Mouse (Mus musculus) hindbrain, embryonic 12.5 days (tissue): Measurements from ENCODE around the gene Fcnb. TPM values are rescaled to one million over a fixed set of nuclear protein-coding genes. Genes with fewer than 3 reads are reported as not detected.

ENCODE experiments used
- ATAC-seq: fragments of 200-750 bp; cut with Nextera tagmentation; 2 replicates; pipeline ENCODE4 v1.8.0; 2017; ENCODE audit warnings: moderate TSS enrichment; ENCODE audit not compliant: low FRiP score
- H3K27ac ChIP-seq: fragments of 300-500 bp; sonication (generic); 2 replicates; pipeline ENCODE4 v1.5.1; 2016; ENCODE audit warnings: mild to moderate bottlenecking
- H3K27me3 ChIP-seq: fragments of 300-500 bp; sonication (generic); 2 replicates; pipeline ENCODE4 v1.6.1; 2016; ENCODE audit warnings: mild to moderate bottlenecking
- H3K36me3 ChIP-seq: fragments of 300-500 bp; sonication (generic); 2 replicates; pipeline ENCODE4 v1.6.1; 2016; ENCODE audit warnings: mild to moderate bottlenecking
- H3K4me1 ChIP-seq: fragments of 300-500 bp; sonication (generic); 2 replicates; pipeline ENCODE4 v1.6.1; 2016
- H3K4me2 ChIP-seq: fragments of 300-500 bp; sonication (generic); replicated peaks from 2 replicates; pipeline ENCODE4 v1.6.1; 2016; ENCODE audit warnings: mild to moderate bottlenecking
- H3K4me3 ChIP-seq: fragments of 300-500 bp; sonication (generic); 2 replicates; pipeline ENCODE4 v1.5.1; 2016; ENCODE audit warnings: mild to moderate bottlenecking
- H3K9ac ChIP-seq: fragments of 300-500 bp; sonication (generic); 2 replicates; pipeline ENCODE4 v1.6.1; 2016; ENCODE audit warnings: mild to moderate bottlenecking, moderate library complexity
- H3K9me3 ChIP-seq: fragments of 300-500 bp; sonication (generic); replicated peaks from 2 replicates; pipeline ENCODE4 v1.6.1; 2016; ENCODE audit warnings: mild to moderate bottlenecking
- whole genome bisulfite sequencing: fragments of 180-500 bp; shearing (Covaris S2); methylation state at CpG from one replicate; pipeline ENCODE4 v1.1.7; 2016; 5-methylcytosine and 5-hydroxymethylcytosine counted together
- polyA plus RNA-seq: library from polyadenylated mRNA; unstranded; fragments of >200 nt; fragmentation: Nextera tagmentation; extraction: Ambion mirVana; gene quantifications from 2 replicates; pipeline ENCODE4 v1.2.1, GENCODE M21; 2016

Fcnb gene
- polyA plus RNA-seq, 1 experiment from 2014 or later: 0.66 TPM

DNA sequence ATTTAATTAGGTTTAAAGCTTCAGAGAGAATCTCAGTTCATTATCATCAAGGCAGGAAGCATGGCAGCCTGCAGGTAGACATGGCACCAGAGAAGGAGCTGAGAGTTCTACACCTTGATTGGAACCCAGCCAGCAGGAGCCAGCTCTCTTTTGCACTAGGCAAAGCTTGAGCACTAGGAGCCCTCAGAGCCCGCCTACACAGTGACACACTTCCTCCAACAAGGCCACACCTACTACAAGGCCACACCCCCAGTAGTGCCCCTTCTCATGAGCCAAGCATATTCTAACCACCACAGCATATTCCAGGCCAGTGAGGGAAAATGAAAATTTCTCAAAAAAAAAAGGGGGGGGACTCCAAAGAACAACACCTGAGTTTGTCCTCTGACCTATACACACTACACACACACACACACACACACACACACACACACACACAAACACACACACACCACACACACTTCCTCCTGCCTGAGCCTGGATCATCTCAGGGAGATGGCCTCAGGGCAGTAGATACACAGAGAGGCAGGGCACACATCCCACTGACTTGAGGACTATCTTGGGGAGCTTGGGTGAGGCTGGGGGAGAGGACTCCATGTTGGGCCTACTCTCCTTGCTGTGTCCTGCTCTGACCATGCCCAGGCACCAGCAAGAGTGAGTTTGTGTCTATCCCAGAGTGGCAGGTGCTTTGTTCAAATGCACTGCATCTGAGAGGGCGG, 16.7 kb downstream of the Fcnb start:
- WGBS: 85% methylated on average over 2 of the region's 2 CpGs
- ATAC-seq: no peak
- Histone ChIP-seq H3K27me3 (no peaks in the 10 kb centered on the region), H3K36me3 (no peaks in the 10 kb centered on the region), H3K4me2 (no peak overlapping the region), H3K4me1 (peaks cover 12% of the 10 kb centered on the region), H3K27ac (peak overlapping the region; percentile 30; the same call in 1 of the 2 replicates), H3K4me3 (no peak overlapping the region), H3K9ac (no peak overlapping the region), H3K9me3 (no peaks in the 10 kb centered on the region)

DNA sequence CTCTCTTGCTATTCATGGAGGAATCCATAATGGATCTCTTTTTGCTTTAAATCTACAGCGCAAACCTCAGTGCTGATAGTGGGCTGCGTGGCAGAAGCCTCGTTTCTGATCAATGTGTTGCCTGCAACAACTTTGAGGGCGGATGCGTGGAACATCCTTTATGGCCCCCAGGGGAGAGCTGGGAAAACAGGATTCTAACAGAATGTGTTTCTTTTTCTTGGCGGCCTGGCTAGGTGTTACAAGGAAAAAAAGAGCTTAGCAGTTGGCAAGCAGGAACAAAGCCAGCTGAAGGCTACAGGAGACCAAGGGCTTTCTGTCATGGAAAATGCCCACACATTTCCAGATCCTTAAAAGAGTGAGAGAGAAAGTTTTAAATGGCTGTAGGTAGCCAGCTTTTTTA, 17.5 kb downstream of the Fcnb start:
- peaks cover 12% of the 10 kb centered on the region for H3K4me1 ChIP-seq
- 66% methylated on average over 6 of the region's 6 CpGs for WGBS
- H3K27ac ChIP-seq: no peak overlapping the region
- H3K27me3 ChIP-seq: no peaks in the 10 kb centered on the region
- no peak overlapping the region for H3K9ac ChIP-seq
- no peaks in the 10 kb centered on the region for H3K36me3 ChIP-seq
- no peaks in the 10 kb centered on the region for H3K9me3 ChIP-seq
- no peak overlapping the region for H3K4me2 ChIP-seq
- H3K4me3 ChIP-seq: no peak overlapping the region
- ATAC-seq: no peak

DNA sequence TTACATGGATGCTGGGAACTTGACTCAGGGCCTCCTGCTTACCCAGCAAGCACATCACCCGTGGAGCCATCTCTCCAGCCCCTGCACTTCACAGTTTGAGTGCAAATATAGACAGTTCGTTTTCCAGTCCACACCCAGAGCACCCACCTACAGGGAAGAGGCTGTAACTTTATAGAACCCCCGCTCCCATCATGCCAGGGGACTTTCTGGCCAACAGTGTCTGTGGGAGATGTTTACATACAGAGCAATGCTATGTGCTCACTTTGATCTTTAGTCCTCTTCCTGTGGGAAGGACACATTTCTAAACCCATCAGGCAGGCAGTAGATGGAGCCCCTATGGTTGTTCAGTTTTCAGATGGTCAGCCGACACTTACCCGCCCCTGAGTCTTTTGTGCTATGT, 18.0 kb downstream of the Fcnb start:
- Histone ChIP-seq H3K4me1 (peaks cover 12% of the 10 kb centered on the region), H3K4me2 (no peak overlapping the region), H3K4me3 (no peak overlapping the region), H3K9ac (no peak overlapping the region), H3K27ac (no peak overlapping the region), H3K27me3 (no peaks in the 10 kb centered on the region), H3K9me3 (no peaks in the 10 kb centered on the region), H3K36me3 (no peaks in the 10 kb centered on the region)
- WGBS: 72% methylated on average over 5 of the region's 5 CpGs
- no peak for ATAC-seq

DNA sequence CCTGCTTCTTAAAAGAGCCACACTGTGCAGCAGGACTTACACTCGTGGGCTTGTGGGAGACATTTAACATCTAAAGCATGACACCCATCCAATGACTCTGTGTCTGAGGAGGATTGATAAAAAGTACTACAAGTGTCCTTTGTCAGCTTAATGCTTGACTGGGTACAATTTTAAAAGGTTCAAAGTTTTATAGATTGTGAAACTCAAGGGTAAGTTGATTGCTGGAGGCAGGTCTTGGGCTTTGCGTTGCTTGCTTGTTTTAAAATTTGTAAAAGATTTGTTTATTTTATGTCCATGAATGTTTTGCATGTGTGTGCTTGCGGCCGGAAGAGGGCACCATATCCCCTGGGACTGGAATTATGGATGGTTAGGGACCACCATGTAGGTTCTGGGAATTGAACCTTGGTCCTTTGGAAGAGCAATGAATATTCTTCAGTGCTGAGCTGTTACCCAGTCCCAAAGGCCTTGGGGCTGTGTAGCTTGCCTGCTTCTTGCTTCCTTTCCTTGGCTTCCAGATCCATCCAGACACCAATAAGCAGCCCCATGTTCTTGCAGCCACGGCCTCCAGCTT, 19.5 kb downstream of the Fcnb start:
- WGBS: 84% methylated on average over 5 of the region's 5 CpGs
- Histone ChIP-seq H3K27me3 (no peaks in the 10 kb centered on the region), H3K4me1 (peaks cover 12% of the 10 kb centered on the region), H3K9ac (no peak overlapping the region), H3K4me3 (no peak overlapping the region), H3K4me2 (no peak overlapping the region), H3K9me3 (no peaks in the 10 kb centered on the region), H3K36me3 (no peaks in the 10 kb centered on the region), H3K27ac (no peak overlapping the region)
- no peak for ATAC-seq

DNA sequence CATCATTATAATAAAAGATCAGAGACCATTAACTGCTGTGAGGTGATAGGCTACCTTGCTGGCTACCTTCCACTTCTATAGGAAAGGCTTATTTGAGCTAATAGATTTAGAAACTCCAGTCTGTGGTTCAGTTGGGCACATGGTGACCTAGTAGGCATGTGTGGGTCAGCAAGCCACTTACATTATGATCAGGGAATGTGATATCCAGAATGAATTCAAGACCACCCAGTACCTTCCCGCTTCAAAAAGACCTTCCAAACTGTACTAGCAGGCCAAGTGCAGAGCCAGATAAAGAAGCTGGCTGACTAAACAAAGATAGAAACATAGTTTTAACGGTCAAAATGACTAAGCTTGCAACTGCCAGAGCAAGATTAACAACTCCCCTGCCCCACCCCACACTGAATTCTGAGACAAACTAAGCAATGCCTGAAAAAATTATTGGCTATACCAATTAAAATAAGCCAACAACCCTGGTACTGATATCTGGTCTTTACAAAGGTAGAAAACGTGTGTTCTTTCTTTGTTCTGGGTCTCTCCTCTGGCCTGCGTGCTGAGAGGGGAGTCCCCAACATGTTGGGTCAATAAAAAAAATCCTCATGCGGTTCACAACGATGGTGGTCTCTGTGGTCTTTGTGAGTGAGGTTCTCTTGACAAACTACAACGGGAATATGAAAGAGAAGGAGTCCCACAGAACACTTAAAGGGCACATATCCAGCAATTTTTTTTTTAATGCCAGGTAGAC, 20.2 kb downstream of the Fcnb start:
- WGBS: 82% methylated on average over 7 of the region's 7 CpGs
- no peak overlapping the region for H3K9ac ChIP-seq
- H3K4me3 ChIP-seq: no peak overlapping the region
- no peaks in the 10 kb centered on the region for H3K36me3 ChIP-seq
- H3K27ac ChIP-seq: no peak overlapping the region
- H3K9me3 ChIP-seq: no peaks in the 10 kb centered on the region
- no peak overlapping the region for H3K4me2 ChIP-seq
- no peak for ATAC-seq
- no peaks in the 10 kb centered on the region for H3K27me3 ChIP-seq
- H3K4me1 ChIP-seq: peaks cover 12% of the 10 kb centered on the region

DNA sequence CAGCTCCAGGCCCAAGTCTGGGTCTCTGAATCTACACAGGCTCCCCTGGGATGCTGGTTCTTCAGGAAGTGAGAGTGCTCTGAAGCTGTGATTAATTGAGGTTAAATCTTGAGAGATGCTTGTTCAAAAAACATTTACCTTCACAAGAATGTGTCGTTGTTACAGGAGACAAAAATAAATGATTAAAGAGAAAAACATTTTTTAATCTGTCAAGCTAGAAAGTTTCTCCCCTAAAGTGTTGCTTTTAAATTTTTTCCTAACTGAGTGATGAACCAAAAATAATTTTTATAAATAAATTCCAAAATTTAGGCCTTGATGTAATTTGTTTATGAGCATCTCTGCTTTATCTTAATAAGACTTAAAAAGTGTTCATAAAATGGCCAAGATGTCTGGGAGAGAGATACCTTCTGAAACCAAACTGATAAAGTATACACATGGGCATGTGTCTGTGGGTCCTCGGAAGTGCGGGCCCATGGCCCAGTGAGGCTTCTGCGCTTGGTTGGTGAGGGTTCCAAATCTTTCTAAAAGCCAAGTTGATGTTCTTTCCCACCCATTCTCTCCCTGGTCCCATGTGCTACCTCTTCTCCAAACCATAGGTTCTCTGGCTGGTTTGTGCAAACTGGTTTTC, 20.9 kb downstream of the Fcnb start:
- WGBS: 91% methylated on average over 4 of the region's 4 CpGs

DNA sequence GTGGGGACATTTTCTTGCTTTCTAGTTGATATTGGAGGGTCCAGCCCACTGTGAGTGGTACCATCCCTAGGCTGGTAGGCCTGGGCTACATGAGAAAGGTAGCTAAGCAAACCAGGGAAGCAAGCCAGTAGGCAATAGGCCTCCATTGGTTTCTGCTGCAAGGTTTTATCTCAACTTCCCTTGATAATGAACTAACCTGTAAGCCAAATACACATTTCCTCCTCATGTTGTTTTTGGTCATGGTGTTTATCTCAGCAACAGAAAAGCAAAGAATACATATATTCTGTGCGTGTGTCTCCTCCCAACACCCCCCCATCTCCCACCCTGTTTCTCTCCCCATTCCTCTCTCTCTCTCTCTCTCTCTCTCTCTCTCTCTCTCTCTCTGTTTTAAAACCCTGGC, 24.8 kb downstream of the Fcnb start:
- 93% methylated on average over 1 of the region's 1 CpGs for WGBS
- H3K9me3 ChIP-seq: no peaks in the 10 kb centered on the region
- H3K27ac ChIP-seq: no peak overlapping the region
- no peak overlapping the region for H3K9ac ChIP-seq
- H3K4me1 ChIP-seq: no peaks in the 10 kb centered on the region
- H3K36me3 ChIP-seq: no peaks in the 10 kb centered on the region
- ATAC-seq: no peak
- H3K4me3 ChIP-seq: no peak overlapping the region
- H3K4me2 ChIP-seq: no peak overlapping the region
- no peaks in the 10 kb centered on the region for H3K27me3 ChIP-seq

More for the DNA sequence above, 20.9 kb downstream of the Fcnb start:
- Histone ChIP-seq H3K9ac (no peak overlapping the region), H3K27me3 (no peaks in the 10 kb centered on the region), H3K27ac (no peak overlapping the region), H3K36me3 (no peaks in the 10 kb centered on the region), H3K9me3 (no peaks in the 10 kb centered on the region), H3K4me2 (no peak overlapping the region), H3K4me3 (no peak overlapping the region), H3K4me1 (peaks cover 8% of the 10 kb centered on the region)
- ATAC-seq: no peak

DNA sequence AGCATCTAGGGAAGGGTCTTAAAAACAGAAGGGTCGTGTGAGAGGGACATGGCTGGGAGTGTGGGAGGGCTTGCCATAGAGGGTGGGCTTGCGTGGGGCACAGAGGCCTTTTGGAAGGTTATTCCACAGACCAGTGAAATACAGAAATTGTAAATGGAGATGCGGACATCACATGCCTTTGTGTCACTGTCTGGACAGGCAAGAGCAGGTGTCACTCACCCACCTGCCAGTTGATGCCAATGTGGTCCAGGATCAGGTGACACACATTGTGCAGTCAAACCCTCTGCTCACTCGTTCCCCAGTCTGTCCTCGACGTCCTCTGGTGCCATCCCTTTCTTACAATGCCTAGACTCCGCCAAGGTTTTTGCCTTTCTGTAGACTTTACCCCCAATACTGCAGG, 37.6 kb downstream of the Fcnb start:
- Histone ChIP-seq H3K27ac (no peak overlapping the region), H3K4me2 (no peak overlapping the region), H3K4me1 (no peaks in the 10 kb centered on the region), H3K9ac (no peak overlapping the region), H3K27me3 (no peaks in the 10 kb centered on the region), H3K4me3 (no peak overlapping the region), H3K36me3 (no peaks in the 10 kb centered on the region), H3K9me3 (0 out of 2 replicates have a peak, but pooled peaks cover 2% of the 10 kb centered on the region)
- 81% methylated on average over 7 of the region's 7 CpGs for WGBS
- ATAC-seq: no peak

DNA sequence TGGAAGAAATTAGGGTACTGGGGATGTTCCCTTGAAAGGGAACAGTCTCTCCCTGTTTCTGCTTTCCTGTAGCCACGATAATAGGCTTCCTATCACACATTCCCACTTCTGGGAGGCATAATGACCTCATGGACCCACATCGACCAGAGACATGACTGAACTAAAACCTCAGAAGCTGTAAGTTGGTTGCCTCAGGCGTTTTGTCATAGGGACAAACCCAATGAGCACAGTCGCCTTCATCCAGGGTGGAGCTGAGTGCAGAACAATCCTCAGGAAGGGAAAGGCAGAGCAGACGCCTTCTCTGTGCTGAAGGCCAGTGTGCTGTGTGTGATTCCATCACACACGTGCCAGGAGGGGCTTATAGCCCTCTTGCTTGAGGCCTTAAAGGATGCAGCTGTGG, 38.4 kb downstream of the Fcnb start:
- Histone ChIP-seq H3K4me2 (no peak overlapping the region), H3K9me3 (0 out of 2 replicates have a peak, but pooled peaks cover 2% of the 10 kb centered on the region), H3K4me3 (no peak overlapping the region), H3K36me3 (no peaks in the 10 kb centered on the region), H3K27me3 (no peaks in the 10 kb centered on the region), H3K27ac (no peak overlapping the region), H3K9ac (no peak overlapping the region), H3K4me1 (no peaks in the 10 kb centered on the region)
- 81% methylated on average over 6 of the region's 6 CpGs for WGBS
- ATAC-seq: no peak

DNA sequence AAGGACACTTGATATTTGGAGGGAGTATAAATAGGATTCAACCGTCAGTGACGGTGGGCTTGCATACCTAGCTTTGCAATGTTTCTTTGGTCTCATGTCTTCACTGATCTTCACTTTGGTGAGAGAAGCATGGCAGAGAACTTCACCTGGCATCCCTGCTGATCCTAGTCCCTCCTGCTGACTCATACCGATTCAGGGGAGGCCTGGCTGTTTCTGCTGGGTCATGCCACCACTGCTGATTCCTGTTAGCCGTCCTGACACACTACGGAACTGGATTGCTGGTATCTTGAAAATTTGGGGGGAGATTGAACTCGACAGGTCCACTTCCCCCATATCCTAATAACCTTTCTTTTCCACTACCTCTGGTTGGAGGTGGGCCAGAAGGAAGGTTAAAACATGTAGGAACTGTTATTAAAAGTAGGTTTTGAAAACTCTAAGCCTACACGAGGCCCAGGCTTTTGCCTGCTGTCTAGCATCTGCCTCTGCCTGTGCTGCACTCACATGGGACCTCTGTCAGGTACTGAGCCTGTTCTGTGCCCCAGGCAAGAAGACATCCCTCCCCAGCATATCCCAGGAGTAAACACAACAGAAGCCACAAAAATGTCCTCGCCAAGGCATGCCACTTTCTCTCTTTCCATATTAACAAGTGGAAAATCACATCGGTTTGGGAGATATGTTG, 39.6 kb downstream of the Fcnb start:
- no peak overlapping the region for H3K27ac ChIP-seq
- no peaks in the 10 kb centered on the region for H3K27me3 ChIP-seq
- no peak overlapping the region for H3K4me2 ChIP-seq
- WGBS: 83% methylated on average over 9 of the region's 9 CpGs
- H3K9ac ChIP-seq: no peak overlapping the region
- H3K4me1 ChIP-seq: no peaks in the 10 kb centered on the region
- H3K9me3 ChIP-seq: 0 out of 2 replicates have a peak, but pooled peaks cover 2% of the 10 kb centered on the region
- H3K36me3 ChIP-seq: no peaks in the 10 kb centered on the region
- ATAC-seq: no peak
- no peak overlapping the region for H3K4me3 ChIP-seq

DNA sequence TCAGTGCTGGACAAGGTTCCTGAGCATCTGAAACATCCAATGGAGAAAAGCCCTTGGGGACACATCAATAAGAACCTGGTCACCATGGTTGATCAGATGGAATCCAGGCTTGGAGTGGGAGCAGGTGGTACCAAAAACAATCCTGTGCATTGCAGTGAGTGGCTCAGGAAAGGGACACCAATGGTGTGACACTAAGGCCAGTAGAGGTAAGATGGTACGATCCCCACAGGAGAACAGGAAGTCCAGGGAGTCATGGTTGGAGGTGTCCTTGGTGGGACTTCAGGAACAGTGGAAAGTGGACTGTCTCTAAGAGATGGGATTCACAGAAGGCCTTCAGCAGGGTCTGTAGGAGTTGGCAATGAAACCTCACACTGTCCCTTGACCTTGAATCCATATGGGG, 44.2 kb downstream of the Fcnb start:
- no peak overlapping the region for H3K9ac ChIP-seq
- ATAC-seq: no peak
- no peaks in the 10 kb centered on the region for H3K36me3 ChIP-seq
- H3K27me3 ChIP-seq: no peaks in the 10 kb centered on the region
- no peak overlapping the region for H3K27ac ChIP-seq
- no peak overlapping the region for H3K4me3 ChIP-seq
- 96% methylated on average over 1 of the region's 1 CpGs for WGBS
- no peaks in the 10 kb centered on the region for H3K4me1 ChIP-seq
- H3K4me2 ChIP-seq: no peak overlapping the region
- H3K9me3 ChIP-seq: 0 out of 2 replicates have a peak, but pooled peaks cover 2% of the 10 kb centered on the region
